Mouse (Mus musculus): Measurements from ENCODE around the gene Tlr13.

Gene Tlr13

GRCm38 (mm10) chrX:106142936-106143335, at the start of gene Tlr13:
Gene Tlr13, plus strand, starts transcription at chrX:106143204.
- DNase-seq (ENCODE audit: low spot score in 2 of 2): no peak

DNA sequence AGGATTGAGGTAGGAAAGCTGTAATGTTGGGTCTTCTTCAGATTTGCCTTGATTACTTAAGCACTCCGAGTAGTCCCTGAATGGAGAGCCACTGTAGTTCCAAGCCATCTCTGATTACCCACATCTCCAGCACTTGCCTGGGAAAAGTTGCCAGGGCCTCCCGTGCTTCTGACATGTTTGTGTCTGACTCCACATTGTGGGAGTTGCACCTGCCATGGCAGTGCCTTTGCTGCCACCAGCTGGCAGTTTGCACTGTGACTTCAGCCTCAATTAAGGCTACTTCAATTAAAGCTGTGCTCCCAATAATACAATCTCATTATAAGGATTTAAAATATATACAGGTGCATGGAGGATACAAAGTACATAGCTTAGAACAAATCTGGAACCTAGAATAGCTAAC, 37.5 kb upstream of the Tlr13 start:
- DNase-seq (ENCODE audit: low spot score in 2 of 2): peak; percentile 8 to 36

GRCm38 (mm10) chrX:106113881-106114280, 29.1 kb upstream of the Tlr13 start:
- no peak for DNase-seq (ENCODE audit: low spot score in 2 of 2)

- no peak for DNase-seq (ENCODE audit: low spot score in 2 of 2)
Measured at GRCm38 (mm10) chrX:106114674-106115073, 28.3 kb upstream of the Tlr13 start.

DNA sequence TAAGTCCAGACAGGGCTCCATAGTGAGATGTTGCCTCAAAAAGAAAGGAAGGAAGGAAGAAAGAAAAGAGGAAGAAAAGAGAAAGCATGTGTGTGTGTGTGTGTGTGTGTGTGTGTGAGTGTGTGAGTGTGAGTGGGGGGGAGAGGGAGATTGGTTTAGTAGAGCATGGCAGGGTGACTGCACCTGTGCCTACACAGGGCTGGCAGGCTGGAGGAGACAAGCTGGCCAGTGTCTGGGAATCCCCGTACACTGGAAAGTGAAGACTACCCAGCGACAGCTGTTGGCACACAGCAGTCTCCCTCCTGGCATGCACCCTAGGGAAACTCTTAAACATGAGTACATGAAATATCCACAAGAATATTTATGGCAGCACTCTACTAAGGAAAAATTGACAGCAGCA, 20.2 kb upstream of the Tlr13 start:
- DNase-seq (ENCODE audit: low spot score in 2 of 2): no peak

DNA sequence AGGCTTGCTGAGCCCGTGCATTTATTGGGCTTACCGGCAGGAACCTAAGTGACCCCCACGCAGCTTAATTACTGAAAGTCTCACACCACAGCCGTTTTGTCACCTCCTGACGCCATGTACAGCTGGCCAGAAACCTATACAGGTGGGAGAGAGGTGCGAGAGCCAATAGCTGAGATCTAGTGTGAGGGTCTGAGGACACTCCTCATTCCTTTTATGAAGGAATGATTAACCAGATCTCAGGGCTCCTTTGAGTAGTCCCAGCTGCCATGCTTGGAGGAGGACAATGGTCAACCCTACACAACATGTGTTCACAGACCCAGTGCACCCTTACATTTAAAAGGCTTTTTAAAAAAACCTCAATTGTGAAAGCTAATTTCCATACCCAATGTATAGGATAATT, 14.7 kb upstream of the Tlr13 start:
- DNase-seq (ENCODE audit: low spot score in 2 of 2): no peak

GRCm38 (mm10) chrX:106129877-106130276, 13.1 kb upstream of the Tlr13 start:
- DNase-seq (ENCODE audit: low spot score in 2 of 2): no peak

GRCm38 (mm10) chrX:106134916-106135315, 8.1 kb upstream of the Tlr13 start:
- DNase-seq (ENCODE audit: low spot score in 2 of 2): no peak

DNA sequence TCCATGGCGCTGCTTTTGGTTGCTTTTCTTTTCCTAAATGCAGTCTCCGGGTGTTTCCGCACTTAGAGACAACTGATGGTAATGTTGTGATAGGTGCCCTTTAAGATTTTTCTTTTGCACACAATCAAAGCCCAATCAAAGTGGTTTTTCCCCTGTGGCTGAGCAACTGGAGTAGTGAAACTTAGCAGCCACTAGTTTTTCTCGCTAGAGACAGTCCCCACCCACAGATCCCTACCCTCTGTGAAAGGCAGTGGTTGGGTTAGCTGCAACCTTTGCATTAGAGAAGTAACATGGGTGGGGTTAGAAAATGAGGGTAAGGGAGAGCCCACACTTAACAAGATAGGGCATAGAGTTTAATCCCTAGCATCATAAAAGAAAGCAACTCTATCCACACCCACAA, 7.5 kb upstream of the Tlr13 start:
- DNase-seq (ENCODE audit: low spot score in 2 of 2): no peak

DNA sequence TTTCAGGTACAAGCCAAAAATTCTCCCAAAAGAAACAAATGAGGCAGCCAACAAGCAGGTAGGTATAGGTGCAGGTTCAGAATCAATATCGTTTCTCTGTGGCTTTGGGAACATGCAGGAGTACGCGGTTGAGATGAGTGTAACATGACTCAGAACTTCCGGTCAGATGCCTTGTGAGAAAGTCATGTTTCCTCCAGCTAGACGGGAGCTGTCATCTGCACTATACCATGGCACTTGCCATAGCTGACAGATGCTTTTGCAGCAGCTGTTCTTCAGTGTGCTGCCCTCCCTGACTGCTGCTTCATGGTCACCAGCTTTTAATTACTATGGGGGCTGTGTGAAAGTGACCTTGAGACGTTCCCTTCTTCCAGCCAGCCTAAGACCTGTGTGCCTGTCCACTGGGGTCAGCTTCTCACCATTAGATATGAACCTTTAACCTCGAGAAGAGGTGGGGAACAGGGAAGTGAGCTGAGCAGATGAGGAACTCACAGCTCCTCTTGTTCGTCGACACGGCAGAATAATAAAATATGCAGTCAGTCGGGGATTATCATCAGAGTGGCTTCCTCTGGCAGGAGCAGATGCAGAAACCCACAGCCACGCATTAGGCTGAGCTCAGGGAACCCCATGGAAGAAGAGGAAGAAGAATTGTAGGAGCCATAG, 7.0 kb upstream of the Tlr13 start:
- no peak for DNase-seq (ENCODE audit: low spot score in 2 of 2)

- DNase-seq (ENCODE audit: low spot score in 2 of 2): no peak
Measured at GRCm38 (mm10) chrX:106139309-106140070, 3.5 kb upstream of the Tlr13 start.

- DNase-seq (ENCODE audit: low spot score in 2 of 2): no peak
Measured at GRCm38 (mm10) chrX:106148185-106148584, 5.2 kb downstream of the Tlr13 start.

DNA sequence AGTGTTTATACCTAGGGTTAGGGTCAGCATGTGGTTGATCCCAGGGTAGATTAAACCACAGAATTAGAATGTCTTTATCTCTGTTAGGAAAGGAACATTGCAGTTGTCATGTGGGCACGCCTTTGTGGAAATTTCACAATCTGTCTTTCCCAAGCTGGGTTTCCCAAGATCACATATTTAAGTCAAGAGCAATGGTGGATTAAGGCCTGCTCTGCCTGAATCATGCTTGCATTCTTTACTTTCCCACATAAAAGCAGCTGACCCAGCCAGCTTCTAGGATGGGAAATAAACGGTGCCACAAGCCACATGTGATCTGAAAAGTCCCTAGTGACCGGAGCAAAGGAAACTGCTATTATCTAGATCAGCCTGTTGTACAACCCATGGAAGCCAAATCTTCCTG, 6.5 kb downstream of the Tlr13 start:
- DNase-seq (ENCODE audit: low spot score in 2 of 2): no peak

GRCm38 (mm10) chrX:106154180-106154586, 11.2 kb downstream of the Tlr13 start:
- no peak for DNase-seq (ENCODE audit: low spot score in 2 of 2)

DNA sequence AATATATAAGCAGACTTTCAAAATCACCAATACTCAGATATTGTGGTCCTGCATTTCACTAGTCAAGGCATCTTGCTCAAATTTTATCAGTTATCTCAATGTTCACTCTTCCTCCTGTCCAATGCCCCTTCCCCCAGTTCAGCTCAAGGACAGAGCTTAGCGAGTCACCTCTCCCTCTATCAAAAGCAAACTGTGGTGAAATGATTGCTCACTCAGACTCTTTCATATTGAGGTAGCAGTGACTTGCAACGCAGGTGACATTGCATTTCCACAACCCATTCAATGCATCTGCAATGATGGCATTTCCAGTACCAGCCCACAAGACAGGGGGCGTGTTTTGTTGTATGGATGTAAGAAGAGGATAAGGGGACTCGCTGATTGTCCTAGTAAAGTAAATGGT, 12.9 kb downstream of the Tlr13 start:
- no peak for DNase-seq (ENCODE audit: low spot score in 2 of 2)

DNA sequence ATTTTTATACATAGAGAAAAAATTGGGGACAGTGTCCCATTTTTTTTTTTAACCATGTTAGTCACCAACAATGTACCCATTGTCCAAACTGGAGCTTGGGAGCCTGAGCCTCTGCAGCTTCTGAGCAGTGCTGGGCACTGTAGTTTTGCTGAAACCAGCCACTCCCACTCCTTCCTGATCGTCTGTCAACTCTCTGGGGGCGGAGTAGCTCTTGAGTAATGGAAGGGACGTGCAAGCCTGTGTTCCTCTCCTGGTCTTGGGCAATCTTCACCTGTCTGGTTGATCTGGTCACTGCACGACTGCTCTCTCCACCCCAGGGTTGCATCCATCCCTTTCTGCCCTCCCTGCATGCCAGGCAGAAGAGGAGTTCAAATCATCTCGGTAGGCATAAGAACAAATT, 21.0 kb downstream of the Tlr13 start:
- no peak for DNase-seq (ENCODE audit: low spot score in 2 of 2)

- no peak for DNase-seq (ENCODE audit: low spot score in 2 of 2)
Measured at GRCm38 (mm10) chrX:106164555-106164954, 21.6 kb downstream of the Tlr13 start.

DNA sequence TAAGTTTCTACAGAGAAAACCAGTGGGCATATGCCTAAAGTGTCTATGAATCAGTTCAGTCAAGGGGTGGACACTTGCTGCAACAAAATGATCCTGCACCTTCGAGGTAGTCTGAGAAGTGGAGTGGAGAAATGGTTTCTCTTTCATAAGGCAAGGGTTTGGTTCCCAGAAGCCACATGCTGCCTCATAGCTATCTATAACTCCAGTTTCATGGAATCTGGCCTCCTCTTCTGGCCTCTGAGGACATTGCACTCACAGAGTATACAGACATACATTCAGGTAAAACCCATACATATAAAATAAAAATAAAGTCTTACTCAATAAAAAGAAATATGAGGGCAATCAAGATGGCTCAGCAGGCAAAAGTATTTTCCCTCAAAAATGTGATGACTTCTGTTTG, 22.1 kb downstream of the Tlr13 start:
- no peak for DNase-seq (ENCODE audit: low spot score in 2 of 2)

- peak; percentile 37 to 62 for DNase-seq (ENCODE audit: low spot score in 2 of 2)
Measured at GRCm38 (mm10) chrX:106171106-106171852, 28.3 kb downstream of the Tlr13 start.

- no peak for DNase-seq (ENCODE audit: low spot score in 2 of 2)
Measured at GRCm38 (mm10) chrX:106171853-106172154, 28.8 kb downstream of the Tlr13 start.

- DNase-seq (ENCODE audit: low spot score in 2 of 2): no peak
Measured at GRCm38 (mm10) chrX:106176331-106176730, 33.3 kb downstream of the Tlr13 start.

GRCm38 (mm10) chrX:106184279-106184678, 41.3 kb downstream of the Tlr13 start:
- DNase-seq (ENCODE audit: low spot score in 2 of 2): no peak

DNA sequence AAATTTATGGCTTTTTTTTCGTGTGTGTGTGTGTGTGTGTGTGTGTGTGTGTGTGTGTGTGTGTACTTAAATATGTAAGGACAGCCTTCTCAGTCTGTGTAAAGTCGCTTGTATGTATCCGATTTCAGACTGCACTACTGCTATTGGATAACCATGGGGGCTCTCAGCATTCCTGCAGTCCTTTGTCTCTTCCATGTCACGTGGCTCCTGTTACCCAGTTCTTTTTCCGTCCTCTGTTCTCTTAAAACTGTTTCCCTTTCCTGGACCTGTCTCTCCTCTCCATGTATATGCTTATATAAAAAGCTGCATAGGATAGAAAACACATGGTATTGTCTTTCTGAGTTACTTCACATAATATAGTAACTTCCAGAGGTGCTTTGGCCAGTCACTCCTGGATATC, 42.7 kb downstream of the Tlr13 start:
- no peak for DNase-seq (ENCODE audit: low spot score in 2 of 2)
